Mouse (Mus musculus) retina, adult 2 months (tissue): Measurements from ENCODE around the gene Fgfr2.

Source experiments
- DNase-seq: peaks from one replicate; pipeline ENCODE4 v3.0.0-alpha.2; 2012; ENCODE audit warnings: low read depth, low spot score

The Fgfr2 gene

GRCm38 (mm10) chr7:130261684-130262527 lies 2861.2 kb downstream of the Fgfr2 start:
- no peak for DNase-seq

GRCm38 (mm10) chr7:130260905-130261683 lies 2862.1 kb downstream of the Fgfr2 start:
- DNase-seq, result no peak

GRCm38 (mm10) chr7:130260060-130260459 lies 2863.1 kb downstream of the Fgfr2 start:
- DNase-seq, result no peak

GRCm38 (mm10) chr7:130258704-130259295 lies 2864.3 kb downstream of the Fgfr2 start:
- no peak for DNase-seq

GRCm38 (mm10) chr7:130257991-130258703 lies 2865.0 kb downstream of the Fgfr2 start:
- DNase-seq, result no peak

- no peak for DNase-seq
Measured at GRCm38 (mm10) chr7:130253264-130253663, 2869.9 kb downstream of the Fgfr2 start.

GRCm38 (mm10) chr7:130251936-130252523 lies 2871.1 kb downstream of the Fgfr2 start:
- DNase-seq, result no peak

- DNase-seq, result no peak
Measured at GRCm38 (mm10) chr7:130250994-130251393, 2872.2 kb downstream of the Fgfr2 start.

- no peak for DNase-seq
Measured at GRCm38 (mm10) chr7:130248403-130248802, 2874.7 kb downstream of the Fgfr2 start.

GRCm38 (mm10) chr7:130247831-130248230 lies 2875.3 kb downstream of the Fgfr2 start:
- no peak for DNase-seq

GRCm38 (mm10) chr7:130246483-130246882 lies 2876.7 kb downstream of the Fgfr2 start:
- no peak for DNase-seq

- DNase-seq, result no peak
Measured at GRCm38 (mm10) chr7:130244545-130244944, 2878.6 kb downstream of the Fgfr2 start.

- DNase-seq, result no peak
Measured at GRCm38 (mm10) chr7:130243811-130244210, 2879.3 kb downstream of the Fgfr2 start.

GRCm38 (mm10) chr7:130240191-130240590 lies 2883.0 kb downstream of the Fgfr2 start:
- no peak for DNase-seq

- DNase-seq, result no peak
Measured at GRCm38 (mm10) chr7:130237244-130237643, 2885.9 kb downstream of the Fgfr2 start.

- DNase-seq, result no peak
Measured at GRCm38 (mm10) chr7:130233777-130234176, 2889.4 kb downstream of the Fgfr2 start.

GRCm38 (mm10) chr7:130230034-130230433 lies 2893.1 kb downstream of the Fgfr2 start:
- no peak for DNase-seq

- DNase-seq, result no peak
Measured at GRCm38 (mm10) chr7:130225227-130225626, 2897.9 kb downstream of the Fgfr2 start.

GRCm38 (mm10) chr7:130222633-130223354 lies 2900.4 kb downstream of the Fgfr2 start:
- DNase-seq, result no peak

- no peak for DNase-seq
Measured at GRCm38 (mm10) chr7:130221661-130222387, 2901.3 kb downstream of the Fgfr2 start.
